Mouse (Mus musculus) small intestine, adult 2 months (tissue): Measurements from ENCODE around the gene Rpl28. TPM values are rescaled to one million over a fixed set of nuclear protein-coding genes. Genes with fewer than 3 reads are reported as not detected.
"Not testable (repeated sequence)": the region's sequence is repeated elsewhere in the genome, so short reads cannot be mapped to it uniquely, and the experiment has no call there.

ENCODE experiments used
- H3K27ac ChIP-seq: fragments of 200-500 bp; 2 replicates; pipeline ENCODE4 v1.5.1; 2012; ENCODE audit warnings: low read depth, low read length, control low read depth, inconsistent platforms; ENCODE audit not compliant: insufficient read depth
- H3K27me3 ChIP-seq: fragments of 200-500 bp; 2 replicates; pipeline ENCODE4 v1.6.1; 2012; ENCODE audit warnings: mild to moderate bottlenecking, moderate library complexity, low read length, inconsistent platforms; ENCODE audit not compliant: control insufficient read depth, insufficient read depth
- H3K36me3 ChIP-seq: fragments of 200-500 bp; 2 replicates; pipeline ENCODE4 v1.6.1; 2012; ENCODE audit warnings: mild to moderate bottlenecking, low read length, control low read depth, inconsistent platforms; ENCODE audit not compliant: control insufficient read depth, insufficient read depth
- H3K4me1 ChIP-seq: fragments of 200-500 bp; 2 replicates; pipeline ENCODE4 v1.6.1; 2012; ENCODE audit warnings: low read length, inconsistent platforms, mixed read lengths; ENCODE audit not compliant: control insufficient read depth, insufficient read depth, insufficient read length
- H3K4me3 ChIP-seq: fragments of 200-500 bp; 2 replicates; pipeline ENCODE4 v1.5.1; 2012; ENCODE audit warnings: low read depth, mild to moderate bottlenecking, control low read depth, inconsistent platforms, low read length, moderate library complexity
- CTCF ChIP-seq: fragments of 200-500 bp; IDR thresholded peaks from 2 replicates; pipeline ENCODE4 v1.5.1; 2012; ENCODE audit warnings: low read depth, mild to moderate bottlenecking, control low read depth, inconsistent platforms, low read length, moderate library complexity, mixed read lengths; ENCODE audit not compliant: insufficient replicate concordance, insufficient read length; ENCODE audit errors: extremely low read depth
- POLR2A ChIP-seq: fragments of 200-500 bp; IDR thresholded peaks from 2 replicates; pipeline ENCODE4 v1.6.1; 2012; ENCODE audit warnings: low read depth, mild to moderate bottlenecking, control low read depth, inconsistent platforms, low read length, moderate library complexity
- WGBS: fragments of 180-500 bp; shearing (Covaris S2); methylation state at CpG from one replicate; pipeline ENCODE4 v1.1.7; 2018; 5-methylcytosine and 5-hydroxymethylcytosine counted together
- polyA plus RNA-seq: library from polyadenylated mRNA; depleted of rRNA; stranded (reverse); fragments of >200 nt; gene quantifications from 2 replicates; pipeline ENCODE4 v1.2.3, GENCODE M21; 2012

Rpl28 gene
- polyA plus RNA-seq, 1 experiment = 355 TPM

GRCm38 (mm10) chr7:4788499-4789435 lies 3.9 kb upstream of the Rpl28 start:
- H3K4me1 ChIP-seq = peaks cover 7% of the 10 kb centered on the region; the same call in 1 of the 2 replicates
- H3K27ac ChIP-seq = peak overlapping the region; percentile 77
- peak overlapping the region; percentile 81 for H3K4me3 ChIP-seq
- peaks cover 8% of the 10 kb centered on the region for H3K36me3 ChIP-seq
- TF ChIP-seq CTCF = no peak
- TF ChIP-seq POLR2A = no peak
- WGBS = 1% methylated on average over 64 of the region's 64 CpGs
- H3K27me3 ChIP-seq = no peaks in the 10 kb centered on the region

- peak within 1 kb of the TSS; percentile 84 for H3K27ac ChIP-seq
- no peak; the same call in none of the 2 replicates for TF ChIP-seq POLR2A
- no peak for TF ChIP-seq CTCF
- H3K36me3 ChIP-seq = peaks cover 9% of the 10 kb centered on the region
- no peaks in the 10 kb centered on the region for H3K27me3 ChIP-seq
- H3K4me3 ChIP-seq = peak within 1 kb of the TSS; percentile 81
- H3K4me1 ChIP-seq = peaks cover 7% of the 10 kb centered on the region; the same call in 1 of the 2 replicates
- 4% methylated on average over 40 of the region's 40 CpGs for WGBS
These were observed 3.2 kb upstream of the Rpl28 start, which contains the start of gene Tmem238 for GRCm38 (mm10) chr7:4789436-4789935. Gene Tmem238 (minus strand): TSS chr7:4789656.

- Histone ChIP-seq H3K4me3 (peak overlapping the region; percentile 88), H3K36me3 (peaks cover 20% of the 10 kb centered on the region), H3K27ac (peak overlapping the region; percentile 90; the same call in 1 of the 2 replicates)
- H3K27me3 ChIP-seq, H3K4me1 ChIP-seq: not testable (repeated sequence)
- WGBS = under 1% methylated on average over 31 of the region's 31 CpGs
These were observed 574 bp downstream of the Rpl28 start for GRCm38 (mm10) chr7:4793248-4793647.

- peaks cover 20% of the 10 kb centered on the region for H3K36me3 ChIP-seq
- no peak for TF ChIP-seq POLR2A
- no peak for TF ChIP-seq CTCF
- H3K27me3 ChIP-seq = no peaks in the 10 kb centered on the region
- peaks cover 7% of the 10 kb centered on the region; the same call in 1 of the 2 replicates for H3K4me1 ChIP-seq
- H3K27ac ChIP-seq = 0 out of 2 replicates have a peak overlapping the region, but pooled peaks have one; percentile 25
- 27% methylated on average over 4 of the region's 4 CpGs for WGBS
- peak overlapping the region; percentile 88 for H3K4me3 ChIP-seq
These were observed 1.0 kb downstream of the Rpl28 start for GRCm38 (mm10) chr7:4793674-4794073.

GRCm38 (mm10) chr7:4794631-4795168 lies 2.0 kb downstream of the Rpl28 start:
- H3K27me3 ChIP-seq = no peaks in the 10 kb centered on the region
- peaks cover 5% of the 10 kb centered on the region; the same call in 1 of the 2 replicates for H3K4me1 ChIP-seq
- no peak overlapping the region for H3K4me3 ChIP-seq
- TF ChIP-seq POLR2A = no peak
- TF ChIP-seq CTCF = no peak
- 59% methylated on average over 3 of the region's 3 CpGs for WGBS
- peaks cover 20% of the 10 kb centered on the region for H3K36me3 ChIP-seq
- H3K27ac ChIP-seq = 0 out of 2 replicates have a peak overlapping the region, but pooled peaks have one; percentile 6

GRCm38 (mm10) chr7:4795767-4796433 lies 3.2 kb downstream of the Rpl28 start:
- WGBS = 57% methylated on average over 7 of the region's 7 CpGs
- Histone ChIP-seq H3K4me1 (no peaks in the 10 kb centered on the region), H3K27me3 (no peaks in the 10 kb centered on the region), H3K4me3 (no peak overlapping the region), H3K36me3 (peaks cover 20% of the 10 kb centered on the region), H3K27ac (no peak overlapping the region)
- TF ChIP-seq POLR2A = no peak
- TF ChIP-seq CTCF = peak; percentile 7; the same call in 1 of the 2 replicates
